Mouse (Mus musculus) olfactory bulb, adult 2 months (tissue): Measurements from ENCODE around the gene Lbhd1. TPM values are rescaled to one million over a fixed set of nuclear protein-coding genes. Genes with fewer than 3 reads are reported as not detected.

ENCODE experiments used
- H3K27ac ChIP-seq: fragments of 200-500 bp; 2 replicates; pipeline ENCODE4 v1.5.1; 2012; ENCODE audit warnings: low read depth, low read length; ENCODE audit not compliant: insufficient read depth
- H3K4me1 ChIP-seq: fragments of 200-500 bp; 2 replicates; pipeline ENCODE4 v1.6.1; 2012; ENCODE audit warnings: low read length; ENCODE audit not compliant: control insufficient read depth, insufficient read depth
- H3K4me3 ChIP-seq: fragments of 200-500 bp; 2 replicates; pipeline ENCODE4 v1.5.1; 2012; ENCODE audit warnings: mild to moderate bottlenecking, low read depth, low read length, moderate library complexity; ENCODE audit not compliant: insufficient read depth
- CTCF ChIP-seq: fragments of 200-500 bp; IDR thresholded peaks from 2 replicates; pipeline ENCODE4 v1.5.1; 2012; ENCODE audit warnings: low read depth, mild to moderate bottlenecking, low read length, moderate library complexity; ENCODE audit not compliant: insufficient read depth
- POLR2A ChIP-seq: fragments of 200-500 bp; IDR thresholded peaks from 2 replicates; pipeline ENCODE4 v1.6.1; 2012; ENCODE audit warnings: mild to moderate bottlenecking, low read depth, low read length, moderate library complexity; ENCODE audit not compliant: insufficient read depth
- WGBS: fragments of 180-500 bp; shearing (Covaris S2); methylation state at CpG from one replicate; pipeline ENCODE4 v1.1.7; 2018; 5-methylcytosine and 5-hydroxymethylcytosine counted together
- polyA plus RNA-seq: library from polyadenylated mRNA; stranded (reverse); fragments of >200 nt; gene quantifications from 2 replicates; pipeline ENCODE4 v1.2.4, GENCODE M21; 2012; ENCODE audit warnings: low replicate concordance; ENCODE audit not compliant: missing spikeins, insufficient read depth, insufficient read length

The Lbhd1 gene
- polyA plus RNA-seq, 1 experiment, result not detected

DNA sequence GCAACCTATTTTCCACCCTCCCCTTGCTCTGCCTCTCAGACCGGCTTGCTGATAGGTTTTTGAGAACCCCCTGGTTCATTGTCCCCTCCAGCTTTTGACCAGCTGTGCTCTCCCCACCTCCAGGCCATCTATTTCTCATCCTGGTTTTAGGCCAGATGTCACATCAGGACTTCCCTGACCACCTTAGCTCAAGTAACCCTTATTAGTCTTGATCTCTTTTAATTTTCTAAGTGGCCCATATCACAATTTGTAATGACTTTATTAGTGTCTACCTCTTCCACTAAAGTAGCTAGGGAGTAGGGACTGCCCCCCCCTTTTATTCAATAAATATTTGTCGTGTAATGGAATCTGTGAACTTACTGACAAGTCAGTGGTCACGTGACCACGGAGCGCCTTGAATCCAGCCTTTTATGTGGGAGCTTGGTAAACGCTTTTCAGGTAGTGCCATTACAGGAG is 37.3 kb downstream of the Lbhd1 start:
- peak overlapping the region; percentile 99 for H3K4me3 ChIP-seq
- 0 out of 2 replicates have a peak overlapping the region, but pooled peaks have one; percentile 34 for H3K27ac ChIP-seq
- peaks cover 2% of the 10 kb centered on the region for H3K4me1 ChIP-seq
- under 1% methylated on average over 6 of the region's 6 CpGs for WGBS
- TF ChIP-seq POLR2A, result no peak
- TF ChIP-seq CTCF, result no peak

DNA sequence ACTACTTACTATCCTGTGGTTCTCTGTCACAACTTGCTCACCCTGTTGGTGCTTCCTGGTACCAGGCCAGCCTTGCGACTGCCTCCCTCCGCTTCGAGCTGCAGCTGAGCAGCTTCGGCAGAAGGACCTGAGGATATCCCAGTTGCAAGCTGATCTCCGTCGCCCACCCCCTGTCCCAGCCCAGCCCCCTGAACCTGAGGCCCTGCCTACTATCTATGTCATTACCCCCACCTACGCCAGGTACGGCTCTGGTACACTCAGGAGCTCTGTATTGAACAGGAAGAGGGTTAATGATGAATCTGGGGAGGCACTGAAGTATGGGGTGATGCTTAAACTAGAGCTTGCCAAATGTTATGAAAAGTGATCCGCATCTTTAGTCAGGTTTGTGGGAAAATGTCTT is 38.2 kb downstream of the Lbhd1 start:
- H3K4me1 ChIP-seq, result peaks cover 2% of the 10 kb centered on the region
- no peak overlapping the region for H3K4me3 ChIP-seq
- no peak overlapping the region for H3K27ac ChIP-seq
- WGBS, result 77% methylated on average over 9 of the region's 9 CpGs
- TF ChIP-seq POLR2A (no peak), CTCF (no peak)

- TF ChIP-seq POLR2A (no peak), CTCF (no peak)
- no peak overlapping the region for H3K27ac ChIP-seq
- no peak overlapping the region for H3K4me3 ChIP-seq
- 77% methylated on average over 2 of the region's 2 CpGs for WGBS
- peaks cover 6% of the 10 kb centered on the region for H3K4me1 ChIP-seq
These were observed 43.2 kb downstream of the Lbhd1 start for GRCm38 (mm10) chr19:8926766-8927165.

DNA sequence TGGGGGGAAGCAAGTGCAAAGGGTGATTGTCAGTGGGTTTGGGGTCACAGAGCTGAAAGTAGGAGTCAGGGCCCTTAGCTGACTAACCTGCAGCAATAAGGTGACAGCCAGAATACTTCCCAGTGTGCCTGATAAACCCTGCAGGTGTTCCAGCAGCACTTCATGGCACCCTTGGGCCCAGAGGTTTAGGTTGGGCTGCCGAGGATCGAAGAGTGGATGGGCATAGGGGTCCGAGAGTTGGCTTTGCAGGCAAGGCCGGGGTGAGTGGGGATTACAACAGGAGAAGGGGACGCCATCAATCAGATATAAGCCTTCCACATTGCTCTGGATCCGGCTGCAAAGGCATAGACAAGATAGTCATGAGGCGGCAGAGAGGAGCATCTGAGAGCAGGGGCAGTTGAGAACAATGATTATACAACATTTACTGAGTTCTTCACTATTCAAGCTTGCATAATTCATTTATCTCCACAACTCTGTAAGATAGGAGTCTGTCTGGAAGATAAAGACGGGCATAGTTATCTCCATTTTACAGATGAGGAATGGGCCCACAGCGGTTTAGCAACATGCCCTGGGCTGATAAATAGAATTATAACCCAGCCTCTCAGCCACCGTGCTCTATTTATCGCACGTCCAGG is 44.5 kb downstream of the Lbhd1 start:
- WGBS, result 95% methylated on average over 12 of the region's 12 CpGs
- Histone ChIP-seq H3K4me1 (0 out of 2 replicates have a peak, but pooled peaks cover 6% of the 10 kb centered on the region), H3K27ac (no peak overlapping the region), H3K4me3 (no peak overlapping the region)
- TF ChIP-seq CTCF (no peak), POLR2A (no peak)

DNA sequence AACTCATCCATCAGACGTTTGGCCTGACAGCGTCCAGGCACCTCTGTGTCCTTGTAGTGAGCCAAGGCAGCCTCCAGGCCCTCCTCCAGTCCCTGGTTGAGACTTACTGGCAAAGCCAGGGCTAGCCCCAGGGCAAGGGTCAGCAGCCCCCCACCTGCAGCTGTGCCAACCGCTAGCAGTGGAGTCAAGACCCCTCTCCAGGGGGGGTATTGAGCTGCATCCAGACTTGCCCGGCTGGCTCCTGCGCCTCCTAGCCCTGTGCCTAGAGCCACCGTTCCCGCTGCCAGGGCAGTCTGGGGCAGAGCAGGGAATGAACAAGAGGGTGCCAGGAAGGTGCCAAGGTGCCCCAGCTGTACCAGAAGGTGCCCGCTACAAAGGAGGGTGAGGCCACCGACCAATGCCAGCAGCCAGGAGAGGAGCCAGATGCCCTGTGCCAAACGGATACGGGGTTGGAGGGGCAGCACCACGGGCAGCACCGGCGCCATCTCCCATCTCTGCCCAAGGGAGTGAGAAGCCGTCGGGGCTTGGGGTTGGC is 45.2 kb downstream of the Lbhd1 start:
- no peak overlapping the region for H3K27ac ChIP-seq
- no peak for TF ChIP-seq POLR2A
- TF ChIP-seq CTCF, result no peak
- H3K4me1 ChIP-seq, result 0 out of 2 replicates have a peak, but pooled peaks cover 6% of the 10 kb centered on the region
- H3K4me3 ChIP-seq, result peak overlapping the region; percentile 48
- 20% methylated on average over 16 of the region's 16 CpGs for WGBS

DNA sequence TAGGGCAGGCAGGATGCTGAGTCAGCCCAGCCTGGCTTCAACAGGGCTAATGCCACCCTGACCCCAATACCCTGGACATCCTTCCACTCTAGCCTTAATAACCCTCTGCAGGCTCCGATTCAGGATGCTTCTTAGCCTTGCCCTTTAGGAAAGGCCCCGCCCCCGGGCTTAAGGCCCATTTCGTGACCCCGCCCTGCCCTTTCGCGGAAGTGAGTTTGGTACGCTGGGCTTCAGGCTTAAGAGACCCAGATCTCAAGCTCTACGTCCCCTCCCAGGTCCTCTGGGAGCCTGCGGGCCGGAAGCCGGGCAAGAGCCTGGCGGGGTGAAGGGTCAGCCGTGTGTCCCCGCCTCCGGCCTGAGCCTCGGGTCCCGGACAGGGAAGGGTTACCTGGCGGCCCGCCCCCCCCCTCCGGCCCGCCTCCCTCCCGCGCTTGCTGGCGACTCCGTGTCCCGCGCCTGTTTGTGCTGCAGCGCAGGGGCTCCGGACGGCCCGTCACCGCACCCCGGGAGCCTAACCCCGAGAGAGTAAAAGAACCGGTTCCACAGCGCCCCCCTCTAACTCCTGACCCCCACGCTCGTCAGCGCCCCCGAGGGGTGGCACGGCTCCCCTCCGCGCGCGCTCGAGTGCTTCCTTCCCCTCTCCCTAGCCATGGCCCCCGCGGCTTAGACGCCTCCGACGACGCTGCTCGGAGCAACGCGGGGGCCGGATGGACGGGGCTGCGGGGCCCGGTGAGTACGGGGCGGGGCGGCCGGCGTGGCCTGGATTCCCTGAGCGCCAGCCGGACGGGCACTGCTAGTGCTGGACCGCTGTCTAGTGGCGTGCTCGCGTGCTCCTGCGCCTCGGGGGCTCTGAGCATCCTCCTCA is 45.9 kb downstream of the Lbhd1 start, which contains the start of the genes Rom1 and Eml3:
Rom1 (minus strand) TSS at position 133 of the 865 bp plus-strand sequence.
Eml3 (plus strand) TSS at position 329 of the 865 bp plus-strand sequence.
- H3K27ac ChIP-seq, result no peak within 1 kb of the TSS
- peak within 1 kb of the TSS; percentile 48 for H3K4me3 ChIP-seq
- WGBS, result 1% methylated on average over 73 of the region's 74 CpGs
- TF ChIP-seq CTCF, result no peak
- no peak for TF ChIP-seq POLR2A
- 0 out of 2 replicates have a peak, but pooled peaks cover 6% of the 10 kb centered on the region for H3K4me1 ChIP-seq

GRCm38 (mm10) chr19:8930117-8930516 is 46.6 kb downstream of the Lbhd1 start:
- H3K4me1 ChIP-seq, result 0 out of 2 replicates have a peak, but pooled peaks cover 6% of the 10 kb centered on the region
- no peak overlapping the region for H3K27ac ChIP-seq
- WGBS, result 19% methylated on average over 11 of the region's 11 CpGs
- H3K4me3 ChIP-seq, result peak overlapping the region; percentile 48
- TF ChIP-seq CTCF, result no peak
- TF ChIP-seq POLR2A, result no peak

DNA sequence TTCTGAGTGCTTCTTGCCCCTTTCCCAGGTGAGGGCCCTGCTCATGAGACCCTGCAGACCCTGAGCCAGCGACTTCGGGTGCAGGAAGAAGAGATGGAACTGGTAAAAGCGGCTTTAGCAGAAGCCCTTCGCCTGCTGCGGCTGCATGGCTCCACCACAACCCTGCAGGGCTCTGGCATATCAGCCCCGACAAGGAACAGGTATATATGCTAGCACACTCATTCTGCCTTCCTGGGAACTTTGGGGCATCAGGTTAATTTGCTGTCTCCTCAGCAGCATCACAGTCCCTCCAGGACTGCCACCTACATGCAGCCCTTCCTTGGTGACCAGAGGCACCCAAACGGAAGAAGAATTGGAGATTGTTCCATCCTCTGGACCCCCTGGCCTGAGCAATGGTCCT is 47.2 kb downstream of the Lbhd1 start:
- H3K4me3 ChIP-seq, result no peak overlapping the region
- TF ChIP-seq POLR2A, result no peak
- TF ChIP-seq CTCF, result no peak
- H3K27ac ChIP-seq, result no peak overlapping the region
- WGBS, result 88% methylated on average over 7 of the region's 7 CpGs
- 0 out of 2 replicates have a peak, but pooled peaks cover 6% of the 10 kb centered on the region for H3K4me1 ChIP-seq

GRCm38 (mm10) chr19:8936736-8937135 is 53.2 kb downstream of the Lbhd1 start:
- no peak overlapping the region for H3K4me3 ChIP-seq
- WGBS, result 87% methylated on average over 2 of the region's 2 CpGs
- H3K27ac ChIP-seq, result no peak overlapping the region
- no peak for TF ChIP-seq CTCF
- no peak for TF ChIP-seq POLR2A
- H3K4me1 ChIP-seq, result peaks cover 5% of the 10 kb centered on the region
